In the genomic region with DNA sequence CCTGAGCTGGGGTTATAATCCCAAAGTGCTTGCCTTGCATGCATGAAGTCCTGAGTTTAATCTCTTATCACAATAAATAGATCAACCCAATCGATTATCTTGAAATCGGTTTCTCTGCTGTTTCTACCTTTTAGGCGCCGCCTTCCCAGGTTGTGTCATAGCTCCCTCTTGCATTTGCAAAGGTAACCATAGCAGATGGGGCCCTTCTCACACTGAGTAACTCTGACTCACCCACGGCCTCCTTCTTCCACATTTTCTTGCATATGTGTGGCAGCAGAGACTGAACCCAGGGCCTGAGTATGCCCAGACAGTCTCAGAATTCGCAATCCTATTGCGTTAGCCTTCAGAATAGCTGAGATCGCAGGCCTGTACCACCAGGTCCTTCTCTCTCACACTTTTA, we compare ENCODE assay signal across 25 mouse cellular contexts.
"Had no signal": no experiment of that assay in that cellular context is flagged by ENCODE, and none has a peak within 500 bp of the region (broad histone marks: within the 10 kb centered on the region; RNA-seq: fewer than 3 reads in every experiment).

No protein-coding gene starts in this region.

- H3K36me3 ChIP-seq: intestine, embryonic 15.5 days; kidney, embryonic 15.5 days; limb, embryonic 10.5 days; limb, embryonic 13.5 days; liver, embryonic 12.5 days; liver, embryonic 15.5 days; lung, embryonic 15.5 days; midbrain, embryonic 10.5 days; midbrain, embryonic 13.5 days; neural tube, embryonic 13.5 days had no signal

- H3K27ac ChIP-seq: intestine, embryonic 15.5 days; kidney, embryonic 15.5 days; limb, embryonic 10.5 days; limb, embryonic 13.5 days; liver, embryonic 12.5 days; liver, embryonic 15.5 days; lung, embryonic 15.5 days; midbrain, embryonic 10.5 days; midbrain, embryonic 13.5 days; neural tube, embryonic 13.5 days; stomach, postnatal 0 days had no signal

- DNase-seq: kidney, adult 11 months; kidney, adult 8-10 months; kidney, postnatal 10 days; kidney, postnatal 36 days; layer of hippocampus, adult 9-11 months; liver; lung, adult 18-20 months; lung, postnatal 10 days; lung, postnatal 36 days; thymus, adult 2 months; thymus, postnatal 14 days; thymus, postnatal 4 days had no signal

- H3K4me3 ChIP-seq: intestine, embryonic 15.5 days; kidney, embryonic 15.5 days; limb, embryonic 10.5 days; limb, embryonic 13.5 days; liver, embryonic 12.5 days; liver, embryonic 15.5 days; lung, embryonic 15.5 days; megakaryocyte, embryonic 14.5 days; midbrain, embryonic 10.5 days; midbrain, embryonic 13.5 days; myocyte; neural tube, embryonic 13.5 days had no signal

- H3K4me1 ChIP-seq: liver, embryonic 12.5 days; liver, embryonic 15.5 days had no signal

- H3K27me3 ChIP-seq: intestine, embryonic 15.5 days; limb, embryonic 13.5 days; liver, embryonic 15.5 days; lung, embryonic 15.5 days; neural tube, embryonic 13.5 days had no signal

- H3K9ac ChIP-seq: intestine, embryonic 15.5 days; kidney, embryonic 15.5 days; limb, embryonic 13.5 days; liver, embryonic 12.5 days; liver, embryonic 15.5 days; lung, embryonic 15.5 days; midbrain, embryonic 13.5 days; neural tube, embryonic 13.5 days had no signal
